ENCODE assay signal across 8 mouse cellular contexts in the genomic region with DNA sequence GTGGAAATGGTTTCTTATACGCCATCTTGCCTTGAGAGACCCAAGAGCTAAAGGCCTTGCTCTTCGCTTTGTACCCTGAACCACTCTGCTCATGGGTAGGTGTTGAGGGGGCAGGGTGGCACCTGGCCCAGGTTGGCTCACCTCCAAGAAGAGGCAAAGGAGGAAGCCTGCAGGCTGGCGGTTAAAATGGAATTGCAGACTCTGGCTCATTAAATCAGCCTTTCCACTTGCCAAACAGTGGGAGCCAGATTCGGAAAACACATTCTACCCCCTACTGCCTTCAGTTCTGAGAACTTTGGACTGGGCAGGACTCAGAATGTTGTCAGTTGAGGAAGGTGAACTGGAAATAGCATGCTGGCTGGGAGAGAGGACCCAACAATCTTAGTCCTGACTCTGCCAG. TPM values are rescaled to one million over a fixed set of nuclear protein-coding genes. Genes with fewer than 3 reads are reported as not detected.
A peak's percentile ranks its signal among the peaks of the same experiment; 100 is the strongest.
DNase-seq lines count a peak whose midpoint lies in the region.

No protein-coding gene starts in this region.

- DNase-seq in adrenal gland, postnatal 14 days, result peak; percentile 18
- DNase-seq in adrenal gland, adult (ENCODE audit: inconsistent age in 2 of 2, low spot score in 1 of 2), result no peak
- DNase-seq in left cerebral cortex, adult 18-20 months (ENCODE audit: low spot score in 2 of 2), result peak; percentile 37 to 39
- no peak for DNase-seq in left cerebral cortex, adult 11 months (ENCODE audit: low spot score)
- DNase-seq in gastrocnemius, postnatal 10 days, result peak; percentile 52
- peak; percentile 16 to 35 for DNase-seq in layer of hippocampus, postnatal 36 days
- no peak for DNase-seq in thymus, postnatal 14 days
- no peak for DNase-seq in ovary, postnatal 36 days (ENCODE audit: low spot score)

RNA-seq across cellular contexts. Expression of a gene that starts 17.9 kb away (rescaled TPM):
- total RNA-seq in adrenal gland, postnatal 14 days (2021), result 46.6 and 48.4 TPM in 2 replicates
- total RNA-seq in left cerebral cortex, adult 18-20 months (2021), result 10 to 100 TPM; 13.1 to 14.0 TPM
- 10 to 100 TPM in 1 of 2 experiments, 1 to 10 TPM in 1; 9.2 to 10.4 TPM for total RNA-seq in gastrocnemius, postnatal 10 days (2021)
- total RNA-seq in layer of hippocampus, postnatal 36 days (2021), result 10 to 100 TPM; 24.7 to 26.9 TPM

RNA-seq across cellular contexts. Expression of a gene that starts 36.3 kb away (rescaled TPM):
- total RNA-seq in adrenal gland, postnatal 14 days (2021), result 0.08 and 0.74 TPM in 2 replicates
- 1 to 10 TPM; 5.0 to 6.7 TPM for total RNA-seq in left cerebral cortex, adult 18-20 months (2021)
- total RNA-seq in gastrocnemius, postnatal 10 days (2021), result 1 to 10 TPM; 1.3 to 2.3 TPM
- 1 to 10 TPM; 3.3 to 5.3 TPM for total RNA-seq in layer of hippocampus, postnatal 36 days (2021)

RNA-seq across cellular contexts. Expression of a gene that starts 56.7 kb away (rescaled TPM):
- 3.8 and 6.7 TPM in 2 replicates for total RNA-seq in adrenal gland, postnatal 14 days (2021)
- 100 to 1,000 TPM; 114 to 127 TPM for total RNA-seq in left cerebral cortex, adult 18-20 months (2021)
- total RNA-seq in gastrocnemius, postnatal 10 days (2021), result 1 to 10 TPM; 1.0 to 1.1 TPM
- total RNA-seq in layer of hippocampus, postnatal 36 days (2021), result 100 to 1,000 TPM; 108 to 111 TPM

RNA-seq across cellular contexts. Expression of a gene that starts 57.0 kb away (rescaled TPM):
- total RNA-seq in adrenal gland, postnatal 14 days (2021), result 30.1 and 34.5 TPM in 2 replicates
- total RNA-seq in left cerebral cortex, adult 18-20 months (2021), result 10 to 100 TPM; 47.3 to 57.0 TPM
- 10 to 100 TPM; 28.4 to 33.4 TPM for total RNA-seq in gastrocnemius, postnatal 10 days (2021)
- 10 to 100 TPM; 64.8 to 67.6 TPM for total RNA-seq in layer of hippocampus, postnatal 36 days (2021)

Comparison
In these comparisons a context has a peak if more than half of its experiments do, and no peak if none do; other contexts are left out.
1. DNase-seq: peak in adrenal gland, postnatal 14 days (single experiment), left cerebral cortex, adult 18-20 months (2 of 2), gastrocnemius, postnatal 10 days (single experiment) and layer of hippocampus, postnatal 36 days (2 of 2); none in adrenal gland, adult (0 of 2), left cerebral cortex, adult 11 months (single experiment), thymus, postnatal 14 days (single experiment) and ovary, postnatal 36 days (single experiment).
2. RNA of a gene that starts 56.7 kb away (total RNA-seq): 114 to 127 TPM in left cerebral cortex, adult 18-20 months and 108 to 111 TPM in layer of hippocampus, postnatal 36 days; 3.8 to 6.7 TPM in adrenal gland, postnatal 14 days and 1.0 to 1.1 TPM in gastrocnemius, postnatal 10 days; every median in the first group is over 10 times any median in the second.